Mouse (Mus musculus) midbrain, embryonic 12.5 days (tissue): ENCODE data around the gene Olfr1508. TPM values are rescaled to one million over a fixed set of nuclear protein-coding genes. Genes with fewer than 3 reads are reported as not detected.
"Not testable (repeated sequence)": the region's sequence is repeated elsewhere in the genome, so short reads cannot be mapped to it uniquely, and the experiment has no call there.

ENCODE experiments used
- ATAC-seq: fragments of 200-750 bp; cut with Nextera tagmentation; 2 replicates; pipeline ENCODE4 v1.8.0; 2017; ENCODE audit warnings: low read depth, moderate TSS enrichment, moderate library complexity; ENCODE audit not compliant: low FRiP score
- H3K27ac ChIP-seq: fragments of 300-500 bp; sonication (generic); replicated peaks from 2 replicates; pipeline ENCODE4 v1.5.1; 2016; ENCODE audit warnings: mild to moderate bottlenecking
- H3K27me3 ChIP-seq: fragments of 300-500 bp; sonication (generic); 2 replicates; pipeline ENCODE4 v1.6.1; 2016; ENCODE audit warnings: mild to moderate bottlenecking
- H3K36me3 ChIP-seq: fragments of 300-500 bp; sonication (generic); 2 replicates; pipeline ENCODE4 v1.6.1; 2016
- H3K4me1 ChIP-seq: fragments of 300-500 bp; sonication (generic); 2 replicates; pipeline ENCODE4 v1.6.1; 2016
- H3K4me2 ChIP-seq: fragments of 300-500 bp; sonication (generic); replicated peaks from 2 replicates; pipeline ENCODE4 v1.6.1; 2016; ENCODE audit warnings: mild to moderate bottlenecking, moderate library complexity
- H3K4me3 ChIP-seq: fragments of 300-500 bp; sonication (generic); 2 replicates; pipeline ENCODE4 v1.5.1; 2016; ENCODE audit warnings: mild to moderate bottlenecking
- H3K9ac ChIP-seq: fragments of 300-500 bp; sonication (generic); replicated peaks from 2 replicates; pipeline ENCODE4 v1.6.1; 2016; ENCODE audit warnings: mild to moderate bottlenecking, moderate library complexity
- H3K9me3 ChIP-seq: fragments of 300-500 bp; sonication (generic); 2 replicates; pipeline ENCODE4 v1.6.1; 2016; ENCODE audit warnings: mild to moderate bottlenecking
- WGBS: fragments of 180-500 bp; shearing (Covaris S2); methylation state at CpG from one replicate; pipeline ENCODE4 v1.1.7; 2016; 5-methylcytosine and 5-hydroxymethylcytosine counted together
- polyA plus RNA-seq: library from polyadenylated mRNA; unstranded; fragments of >200 nt; fragmentation: Nextera tagmentation; extraction: Ambion mirVana; gene quantifications from 2 replicates; pipeline ENCODE4 v1.2.1, GENCODE M21; 2016

Olfr1508 gene
- not detected in 2 replicates for polyA plus RNA-seq

DNA sequence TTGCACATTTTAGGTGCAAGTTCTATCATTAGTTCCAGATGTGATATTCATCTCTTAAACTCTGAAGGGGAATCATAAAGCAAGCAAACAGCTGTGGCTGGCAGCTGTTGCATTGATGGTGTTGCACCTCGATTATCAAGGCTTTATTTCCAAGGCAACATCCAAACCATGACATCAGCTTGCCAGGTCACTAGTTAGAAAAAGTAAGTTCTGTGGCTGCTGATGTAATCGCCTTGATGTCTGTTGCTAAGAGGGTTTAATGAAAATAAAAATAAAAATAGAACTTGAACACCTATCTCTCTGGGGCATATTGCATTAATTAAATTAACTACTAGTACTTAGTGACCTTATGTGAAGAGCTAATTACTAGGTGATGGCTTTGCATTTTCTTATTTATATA lies at the start of gene Olfr1508:
Gene Olfr1508, minus strand, starts transcription at position 101 of the 400 bp plus-strand sequence.
- ATAC-seq = no peak
- Histone ChIP-seq H3K36me3 (no peaks in the 10 kb centered on the region), H3K4me2 (no peak within 1 kb of the TSS), H3K27ac (no peak within 1 kb of the TSS), H3K4me1 (no peaks in the 10 kb centered on the region), H3K4me3 (no peak within 1 kb of the TSS), H3K9me3 (no peaks in the 10 kb centered on the region), H3K9ac (no peak within 1 kb of the TSS), H3K27me3 (no peaks in the 10 kb centered on the region)
- WGBS = 81% methylated on average over 2 of the region's 2 CpGs

DNA sequence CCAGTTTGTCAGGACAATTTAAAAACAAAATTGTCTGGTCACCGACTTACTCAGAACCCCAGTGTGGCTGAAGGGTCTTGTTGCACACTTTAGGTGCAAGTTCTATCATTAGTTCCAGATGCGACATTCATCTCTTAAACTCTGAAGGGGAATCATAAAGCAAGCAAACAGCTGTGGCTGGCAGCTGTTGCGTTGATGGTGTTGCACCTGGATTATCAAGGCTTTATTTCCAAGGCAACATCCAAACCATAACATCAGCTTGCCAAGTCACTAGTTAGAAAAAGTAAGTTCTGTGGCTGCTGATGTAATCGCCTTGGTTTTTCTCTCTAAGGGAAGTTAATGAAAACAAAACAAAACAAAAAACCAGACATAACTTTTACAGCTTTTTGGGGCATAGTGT lies 28.2 kb upstream of the Olfr1508 start, which contains the start of gene Olfr1507:
Gene Olfr1507, minus strand, starts transcription at position 234 of the 400 bp plus-strand sequence.
- Histone ChIP-seq H3K9ac (no peak within 1 kb of the TSS), H3K4me3 (no peak within 1 kb of the TSS), H3K4me1 (no peaks in the 10 kb centered on the region), H3K27me3 (no peaks in the 10 kb centered on the region), H3K9me3 (0 out of 2 replicates have a peak, but pooled peaks cover 2% of the 10 kb centered on the region), H3K36me3 (no peaks in the 10 kb centered on the region), H3K4me2 (no peak within 1 kb of the TSS), H3K27ac (no peak within 1 kb of the TSS)
- WGBS = 83% methylated on average over 4 of the region's 4 CpGs
- ATAC-seq = no peak

DNA sequence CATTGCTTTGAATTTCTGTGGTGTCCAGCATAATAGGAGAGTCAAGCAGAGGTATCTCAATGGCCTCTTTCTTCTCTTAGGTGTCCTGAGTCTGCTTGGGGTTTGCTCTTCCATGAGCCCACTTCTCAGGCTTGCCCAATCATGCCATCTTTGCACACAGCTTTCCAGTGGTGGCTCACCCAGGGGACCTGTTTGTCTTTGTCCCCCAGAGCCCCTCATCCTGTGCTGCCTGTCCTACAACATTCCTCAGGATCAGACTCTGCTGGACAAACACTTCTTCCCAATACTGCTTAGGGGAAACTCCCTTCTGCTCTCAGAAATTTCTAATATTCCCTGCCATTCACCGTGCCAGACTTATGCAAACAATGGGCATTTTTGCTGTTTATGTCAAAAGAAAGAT lies 1.6 kb downstream of the Olfr1508 start:
- H3K36me3 ChIP-seq = no peaks in the 10 kb centered on the region
- no peak for ATAC-seq
- H3K4me1 ChIP-seq = no peaks in the 10 kb centered on the region
- H3K9me3 ChIP-seq = no peaks in the 10 kb centered on the region
- H3K4me2 ChIP-seq = no peak overlapping the region
- H3K4me3 ChIP-seq = no peak overlapping the region
- H3K27me3 ChIP-seq = no peaks in the 10 kb centered on the region
- WGBS = 83% methylated on average over 1 of the region's 1 CpGs
- no peak overlapping the region for H3K9ac ChIP-seq
- no peak overlapping the region for H3K27ac ChIP-seq

DNA sequence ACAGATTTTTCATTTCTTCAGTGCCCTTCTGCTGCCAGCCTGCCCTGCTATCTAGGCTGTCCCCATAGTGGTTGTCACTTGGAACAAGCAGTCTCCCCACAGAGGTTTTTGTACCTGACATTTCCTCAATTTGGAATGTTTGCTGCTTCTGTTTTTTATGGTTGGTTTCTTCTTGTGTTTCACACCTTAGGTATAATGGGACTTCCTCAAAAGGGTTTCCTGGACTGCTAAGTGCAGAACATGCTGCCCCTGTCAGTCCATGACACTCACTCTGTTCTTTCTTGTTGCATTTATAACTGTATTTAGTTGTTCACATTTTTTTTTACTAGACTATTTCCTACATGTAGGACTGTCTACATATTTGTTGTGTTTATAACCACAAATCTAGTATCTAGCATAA lies 5.4 kb downstream of the Olfr1508 start:
- H3K36me3 ChIP-seq = no peaks in the 10 kb centered on the region
- ATAC-seq = no peak
- no peaks in the 10 kb centered on the region for H3K4me1 ChIP-seq
- H3K27me3 ChIP-seq = no peaks in the 10 kb centered on the region
- no peak overlapping the region for H3K4me3 ChIP-seq
- H3K9me3 ChIP-seq = no peaks in the 10 kb centered on the region
- H3K4me2 ChIP-seq = no peak overlapping the region
- no peak overlapping the region for H3K9ac ChIP-seq
- no peak overlapping the region for H3K27ac ChIP-seq

DNA sequence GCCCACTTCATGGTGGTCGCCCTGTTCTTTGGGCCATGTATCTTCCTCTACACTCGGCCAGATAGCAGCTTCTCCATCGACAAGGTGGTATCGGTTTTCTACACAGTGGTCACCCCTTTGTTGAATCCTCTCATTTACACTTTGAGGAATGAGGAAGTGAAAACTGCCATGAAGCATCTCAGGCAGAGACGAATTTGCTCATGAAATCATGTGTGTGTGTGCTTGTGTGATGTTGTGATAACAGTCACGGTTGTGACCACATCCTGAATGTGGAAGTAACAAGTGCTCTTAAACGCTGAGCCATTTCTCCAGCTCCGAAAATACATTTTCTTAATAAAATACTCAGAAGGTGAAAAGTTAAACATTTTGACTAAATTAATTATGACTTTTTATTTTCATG lies 16.2 kb downstream of the Olfr1508 start:
- Histone ChIP-seq H3K27me3 (no peaks in the 10 kb centered on the region), H3K9ac (no peak overlapping the region), H3K4me1 (no peaks in the 10 kb centered on the region), H3K4me2 (no peak overlapping the region), H3K4me3 (no peak overlapping the region), H3K27ac (no peak overlapping the region), H3K9me3 (no peaks in the 10 kb centered on the region), H3K36me3 (no peaks in the 10 kb centered on the region)
- no peak for ATAC-seq
- WGBS = 85% methylated on average over 8 of the region's 8 CpGs

DNA sequence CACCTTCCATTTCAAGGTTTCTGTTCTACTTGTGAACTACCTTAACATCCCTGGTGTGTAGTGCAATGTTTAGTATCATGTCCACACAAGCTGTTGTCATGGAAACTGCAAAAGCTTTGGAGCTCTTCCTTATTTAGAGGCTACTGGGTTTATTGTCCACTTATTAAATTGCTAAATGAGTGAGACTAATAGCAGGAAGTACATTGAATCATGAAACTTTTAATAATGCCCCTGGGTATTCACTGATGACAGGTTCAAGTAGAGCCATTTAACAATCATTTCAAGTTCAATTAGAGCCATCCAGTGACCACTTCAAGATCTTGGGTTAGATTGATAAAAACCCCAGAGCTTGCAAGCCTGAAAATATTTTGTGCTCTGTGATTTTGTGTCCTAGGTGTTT lies 24.6 kb downstream of the Olfr1508 start, which contains the start of gene Olfr1509:
Gene Olfr1509, plus strand, starts transcription at position 301 of the 400 bp plus-strand sequence.
- no peak within 1 kb of the TSS for H3K4me3 ChIP-seq
- ATAC-seq = no peak
- no peak within 1 kb of the TSS for H3K27ac ChIP-seq
- no peaks in the 10 kb centered on the region for H3K36me3 ChIP-seq
- no peaks in the 10 kb centered on the region for H3K4me1 ChIP-seq
- H3K27me3 ChIP-seq = no peaks in the 10 kb centered on the region
- H3K4me2 ChIP-seq = no peak within 1 kb of the TSS
- no peak within 1 kb of the TSS for H3K9ac ChIP-seq
- H3K9me3 ChIP-seq = no peaks in the 10 kb centered on the region

DNA sequence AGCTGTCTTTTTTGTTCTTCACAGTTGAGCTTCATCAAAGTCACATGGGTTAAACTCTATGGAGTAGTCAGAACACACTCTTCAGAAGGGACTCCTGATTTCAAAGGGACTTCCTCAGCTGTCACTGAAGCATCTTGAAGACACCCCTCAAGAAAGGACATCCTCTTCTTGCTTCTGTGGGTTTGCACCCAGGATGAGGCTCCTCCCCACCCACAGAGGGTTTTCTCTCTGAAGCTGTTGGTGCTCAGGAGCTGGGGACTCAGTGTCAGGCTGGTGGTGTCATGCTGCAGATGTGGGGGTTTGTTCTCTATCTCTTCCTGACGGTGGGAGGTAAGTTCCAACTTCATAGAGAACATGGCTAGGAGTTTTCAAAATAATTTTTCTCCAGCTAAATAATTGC lies 39.6 kb downstream of the Olfr1508 start:
- ATAC-seq = no peak
- no peaks in the 10 kb centered on the region for H3K27me3 ChIP-seq
- no peaks in the 10 kb centered on the region for H3K9me3 ChIP-seq
- no peaks in the 10 kb centered on the region for H3K4me1 ChIP-seq
- 91% methylated on average over 1 of the region's 1 CpGs for WGBS
- H3K27ac ChIP-seq = no peak overlapping the region
- no peak overlapping the region for H3K4me2 ChIP-seq
- no peaks in the 10 kb centered on the region for H3K36me3 ChIP-seq
- H3K9ac ChIP-seq = no peak overlapping the region
- H3K4me3 ChIP-seq = no peak overlapping the region

DNA sequence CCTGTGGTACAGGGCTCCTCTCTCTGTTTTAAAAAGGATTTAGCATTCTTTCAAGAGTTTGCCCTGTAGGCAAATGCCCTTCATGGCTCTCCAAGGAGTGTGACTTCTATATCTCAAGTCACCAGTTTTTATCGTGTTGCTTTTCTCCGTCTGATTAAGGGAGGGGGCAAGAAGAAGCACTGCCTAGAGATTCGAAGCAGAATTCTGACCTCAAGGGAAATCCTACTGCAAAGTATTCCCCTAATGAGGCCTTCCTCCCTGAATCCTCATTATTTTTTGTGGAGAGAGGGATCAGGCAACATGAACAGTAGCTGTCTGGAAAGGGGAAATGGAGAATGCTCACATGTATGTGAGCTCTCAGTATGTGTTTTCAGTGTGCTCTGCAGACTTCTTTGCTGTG lies 53.0 kb downstream of the Olfr1508 start, which contains the start of gene Olfr1510:
Gene Olfr1510, minus strand, starts transcription at position 101 of the 400 bp plus-strand sequence.
- Histone ChIP-seq H3K27me3 (no peaks in the 10 kb centered on the region), H3K9ac (no peak within 1 kb of the TSS), H3K9me3 (no peaks in the 10 kb centered on the region), H3K4me3 (no peak within 1 kb of the TSS), H3K4me1 (no peaks in the 10 kb centered on the region), H3K27ac (no peak within 1 kb of the TSS), H3K4me2 (no peak within 1 kb of the TSS), H3K36me3 (no peaks in the 10 kb centered on the region)
- 84% methylated on average over 3 of the region's 3 CpGs for WGBS
- no peak for ATAC-seq

DNA sequence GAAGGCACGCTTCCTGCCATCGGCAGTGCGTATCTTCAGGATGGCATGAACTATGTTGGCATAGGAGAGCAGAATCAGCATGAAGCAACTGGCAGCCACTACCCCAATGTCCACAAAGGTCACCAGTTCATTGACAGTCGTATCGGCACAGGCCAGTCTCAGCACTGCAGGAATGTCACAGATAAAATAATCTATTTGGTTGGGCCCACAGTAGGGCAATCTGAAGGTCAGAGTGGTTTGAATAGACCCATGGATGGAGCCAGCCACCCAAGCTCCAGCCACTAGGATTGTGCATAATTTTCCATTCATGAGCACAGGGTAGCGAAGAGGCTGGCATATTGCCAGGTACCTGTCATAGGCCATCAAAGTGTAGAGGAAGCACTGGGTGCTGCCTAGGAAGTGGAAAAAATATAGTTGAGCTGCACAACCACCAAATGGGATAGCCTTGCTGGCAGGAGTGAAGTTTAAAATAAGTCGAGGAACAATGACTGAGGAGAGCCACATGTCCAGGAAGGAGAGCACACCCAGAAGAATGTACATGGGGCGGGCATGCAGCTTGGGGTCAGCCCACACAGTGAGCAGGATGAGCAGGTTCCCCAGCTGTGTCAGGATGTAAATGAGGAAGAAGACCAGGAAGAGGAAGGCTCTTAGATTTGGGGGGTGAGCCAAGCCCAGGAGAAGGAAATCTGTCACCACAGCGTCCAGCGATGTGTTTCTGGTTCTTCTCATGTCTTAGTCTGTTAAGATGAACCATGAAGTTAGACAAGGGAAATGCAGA lies 57.0 kb downstream of the Olfr1508 start:
- H3K27ac ChIP-seq, ATAC-seq, H3K36me3 ChIP-seq, H3K4me1 ChIP-seq, H3K9ac ChIP-seq, H3K4me3 ChIP-seq, H3K4me2 ChIP-seq, H3K27me3 ChIP-seq, H3K9me3 ChIP-seq: not testable (repeated sequence)
- WGBS = 82% methylated on average over 7 of the region's 10 CpGs

Other genes starting within 250 kb of the Olfr1508 start
- gene Chd8, start 209.7 kb downstream of the Olfr1508 start, polyA plus RNA-seq = 62.1 and 62.5 TPM in 2 replicates
- gene Tox4, start 188.3 kb downstream of the Olfr1508 start, polyA plus RNA-seq = 53.0 and 54.2 TPM in 2 replicates
- 38.5 and 45.8 TPM in 2 replicates for gene Rab2b, start 187.9 kb downstream of the Olfr1508 start, polyA plus RNA-seq
- 58.8 and 62.1 TPM in 2 replicates for gene Mettl3, start 162.4 kb downstream of the Olfr1508 start, polyA plus RNA-seq
- 70.3 and 77.6 TPM in 2 replicates for gene Sall2, start 138.7 kb downstream of the Olfr1508 start, polyA plus RNA-seq
- not detected in 2 replicates for gene Olfr1513, start 111.1 kb downstream of the Olfr1508 start, polyA plus RNA-seq
- gene Olfr1512, start 88.3 kb downstream of the Olfr1508 start, polyA plus RNA-seq = not detected in 2 replicates
- 0.15 TPM in 1 of 2 replicates, not detected in the other for gene Olfr1511, start 70.1 kb downstream of the Olfr1508 start, polyA plus RNA-seq
- not detected in 2 replicates for gene Olfr1510, start 53.1 kb downstream of the Olfr1508 start, polyA plus RNA-seq
- gene Olfr1509, start 24.5 kb downstream of the Olfr1508 start, polyA plus RNA-seq = not detected in 2 replicates
- not detected in 2 replicates for gene Olfr1507, start 28.3 kb upstream of the Olfr1508 start, polyA plus RNA-seq